Mouse (Mus musculus): ENCODE measurements around the gene Smg6. TPM values are rescaled to one million over a fixed set of nuclear protein-coding genes. Genes with fewer than 3 reads are reported as not detected.
A peak's percentile ranks its signal among the peaks of the same experiment; 100 is the strongest.

Gene Smg6
- polyA plus RNA-seq, 1 experiment from 2014 or later: 10.6 TPM

- Histone ChIP-seq H3K27me3 (ENCODE audit: control insufficient read depth, insufficient read depth, low read length) (no peaks in the 10 kb centered on the region), H3K27ac (replicated peaks in 1 of 2; ENCODE audit: control insufficient read depth in 1 of 2, insufficient read depth in 1 of 2, low read depth in 2 of 2, low read length in 2 of 2) (no peak overlapping the region), H3K9ac (ENCODE audit: low read length) (no peak overlapping the region), H3K4me1 (ENCODE audit: control insufficient read depth in 2 of 2, insufficient read depth in 2 of 2, low read length in 2 of 2) (peaks cover 0 to 13% of the 10 kb centered on the region in 2 experiments; a peak in 2 of 4 replicates), H3K36me3 (ENCODE audit: control insufficient read depth, insufficient read depth, low read length) (peaks cover 57% of the 10 kb centered on the region), H3K4me2 (ENCODE audit: low read length) (no peak overlapping the region), H3K4me3 (ENCODE audit: control insufficient read depth in 1 of 2, insufficient read depth in 1 of 2, low read depth in 1 of 2, low read length in 2 of 2) (no peak overlapping the region), H3K9me3 (ENCODE audit: control insufficient read depth, low read length) (no peaks in the 10 kb centered on the region)
- no peak for ATAC-seq (ENCODE audit: insufficient number of reproducible peaks, insufficient read depth, low FRiP score, low read depth)
- WGBS: 93% methylated on average over 7 of the region's 7 CpGs
Measured at GRCm38 (mm10) chr11:74930391-74930790, 4.8 kb downstream of the Smg6 start.

- Histone ChIP-seq H3K4me3 (ENCODE audit: control insufficient read depth in 1 of 2, insufficient read depth in 1 of 2, low read depth in 1 of 2, low read length in 2 of 2) (no peak overlapping the region), H3K27ac (replicated peaks in 1 of 2; ENCODE audit: control insufficient read depth in 1 of 2, insufficient read depth in 1 of 2, low read depth in 2 of 2, low read length in 2 of 2) (no peak overlapping the region), H3K4me2 (ENCODE audit: low read length) (no peak overlapping the region), H3K36me3 (ENCODE audit: control insufficient read depth, insufficient read depth, low read length) (peaks cover 68% of the 10 kb centered on the region), H3K4me1 (ENCODE audit: control insufficient read depth in 2 of 2, insufficient read depth in 2 of 2, low read length in 2 of 2) (no peaks in the 10 kb centered on the region), H3K9ac (ENCODE audit: low read length) (no peak overlapping the region), H3K9me3 (ENCODE audit: control insufficient read depth, low read length) (no peaks in the 10 kb centered on the region), H3K27me3 (ENCODE audit: control insufficient read depth, insufficient read depth, low read length) (no peaks in the 10 kb centered on the region)
- ATAC-seq (ENCODE audit: insufficient number of reproducible peaks, insufficient read depth, low FRiP score, low read depth): 0 out of 2 replicates have a peak, but pooled peaks have one; percentile 17
- 70% methylated on average over 3 of the region's 3 CpGs for WGBS
Measured at GRCm38 (mm10) chr11:74946348-74946747, 20.7 kb downstream of the Smg6 start.

- Histone ChIP-seq H3K4me2 (ENCODE audit: low read length) (no peak overlapping the region), H3K4me1 (ENCODE audit: control insufficient read depth in 2 of 2, insufficient read depth in 2 of 2, low read length in 2 of 2) (peaks cover 0 to 4% of the 10 kb centered on the region in 2 experiments; a peak in 1 of 4 replicates), H3K9ac (ENCODE audit: low read length) (no peak overlapping the region), H3K27me3 (ENCODE audit: control insufficient read depth, insufficient read depth, low read length) (no peaks in the 10 kb centered on the region), H3K27ac (replicated peaks in 1 of 2; ENCODE audit: control insufficient read depth in 1 of 2, insufficient read depth in 1 of 2, low read depth in 2 of 2, low read length in 2 of 2) (no peak overlapping the region), H3K9me3 (ENCODE audit: control insufficient read depth, low read length) (no peaks in the 10 kb centered on the region), H3K36me3 (ENCODE audit: control insufficient read depth, insufficient read depth, low read length) (peaks cover 43% of the 10 kb centered on the region), H3K4me3 (ENCODE audit: control insufficient read depth in 1 of 2, insufficient read depth in 1 of 2, low read depth in 1 of 2, low read length in 2 of 2) (no peak overlapping the region)
- no peak for ATAC-seq (ENCODE audit: insufficient number of reproducible peaks, insufficient read depth, low FRiP score, low read depth)
Measured at GRCm38 (mm10) chr11:74954901-74955300, 29.3 kb downstream of the Smg6 start.

- Histone ChIP-seq H3K4me1 (ENCODE audit: control insufficient read depth in 2 of 2, insufficient read depth in 2 of 2, low read length in 2 of 2) (peaks cover 0 to 5% of the 10 kb centered on the region in 2 experiments; a peak in 1 of 4 replicates), H3K36me3 (ENCODE audit: control insufficient read depth, insufficient read depth, low read length) (peaks cover 37% of the 10 kb centered on the region), H3K4me2 (ENCODE audit: low read length) (no peak overlapping the region), H3K27ac (replicated peaks in 1 of 2; ENCODE audit: control insufficient read depth in 1 of 2, insufficient read depth in 1 of 2, low read depth in 2 of 2, low read length in 2 of 2) (no peak overlapping the region), H3K27me3 (ENCODE audit: control insufficient read depth, insufficient read depth, low read length) (no peaks in the 10 kb centered on the region), H3K4me3 (ENCODE audit: control insufficient read depth in 1 of 2, insufficient read depth in 1 of 2, low read depth in 1 of 2, low read length in 2 of 2) (no peak overlapping the region), H3K9ac (ENCODE audit: low read length) (no peak overlapping the region), H3K9me3 (ENCODE audit: control insufficient read depth, low read length) (no peaks in the 10 kb centered on the region)
- ATAC-seq (ENCODE audit: insufficient number of reproducible peaks, insufficient read depth, low FRiP score, low read depth): no peak
Measured at GRCm38 (mm10) chr11:74956006-74956405, 30.4 kb downstream of the Smg6 start.

GRCm38 (mm10) chr11:74957600-74957999 lies 32.0 kb downstream of the Smg6 start:
- no peak overlapping the region for H3K9ac ChIP-seq (ENCODE audit: low read length)
- H3K4me2 ChIP-seq (ENCODE audit: low read length): no peak overlapping the region
- H3K36me3 ChIP-seq (ENCODE audit: control insufficient read depth, insufficient read depth, low read length): peaks cover 30% of the 10 kb centered on the region
- no peak overlapping the region for H3K27ac ChIP-seq (replicated peaks in 1 of 2; ENCODE audit: control insufficient read depth in 1 of 2, insufficient read depth in 1 of 2, low read depth in 2 of 2, low read length in 2 of 2)
- H3K4me3 ChIP-seq (ENCODE audit: control insufficient read depth in 1 of 2, insufficient read depth in 1 of 2, low read depth in 1 of 2, low read length in 2 of 2): no peak overlapping the region
- peaks cover 0 to 5% of the 10 kb centered on the region in 2 experiments; a peak in 1 of 4 replicates for H3K4me1 ChIP-seq (ENCODE audit: control insufficient read depth in 2 of 2, insufficient read depth in 2 of 2, low read length in 2 of 2)
- no peak for ATAC-seq (ENCODE audit: insufficient number of reproducible peaks, insufficient read depth, low FRiP score, low read depth)
- no peaks in the 10 kb centered on the region for H3K9me3 ChIP-seq (ENCODE audit: control insufficient read depth, low read length)
- no peaks in the 10 kb centered on the region for H3K27me3 ChIP-seq (ENCODE audit: control insufficient read depth, insufficient read depth, low read length)
- WGBS: 94% methylated on average over 2 of the region's 2 CpGs

GRCm38 (mm10) chr11:74959501-74959900 lies 33.9 kb downstream of the Smg6 start:
- Histone ChIP-seq H3K27me3 (ENCODE audit: control insufficient read depth, insufficient read depth, low read length) (no peaks in the 10 kb centered on the region), H3K4me1 (ENCODE audit: control insufficient read depth in 2 of 2, insufficient read depth in 2 of 2, low read length in 2 of 2) (peaks cover 0 to 11% of the 10 kb centered on the region in 2 experiments; a peak in 2 of 4 replicates), H3K36me3 (ENCODE audit: control insufficient read depth, insufficient read depth, low read length) (peaks cover 19% of the 10 kb centered on the region), H3K9me3 (ENCODE audit: control insufficient read depth, low read length) (no peaks in the 10 kb centered on the region), H3K9ac (ENCODE audit: low read length) (no peak overlapping the region), H3K4me2 (ENCODE audit: low read length) (no peak overlapping the region), H3K27ac (replicated peaks in 1 of 2; ENCODE audit: control insufficient read depth in 1 of 2, insufficient read depth in 1 of 2, low read depth in 2 of 2, low read length in 2 of 2) (no peak overlapping the region), H3K4me3 (ENCODE audit: control insufficient read depth in 1 of 2, insufficient read depth in 1 of 2, low read depth in 1 of 2, low read length in 2 of 2) (no peak overlapping the region)
- ATAC-seq (ENCODE audit: insufficient number of reproducible peaks, insufficient read depth, low FRiP score, low read depth): no peak
- WGBS: 76% methylated on average over 2 of the region's 2 CpGs

- 88% methylated on average over 9 of the region's 9 CpGs for WGBS
- Histone ChIP-seq H3K27me3 (ENCODE audit: control insufficient read depth, insufficient read depth, low read length) (no peaks in the 10 kb centered on the region), H3K4me3 (ENCODE audit: control insufficient read depth in 1 of 2, insufficient read depth in 1 of 2, low read depth in 1 of 2, low read length in 2 of 2) (no peak overlapping the region), H3K36me3 (ENCODE audit: control insufficient read depth, insufficient read depth, low read length) (peaks cover 17% of the 10 kb centered on the region), H3K9ac (ENCODE audit: low read length) (no peak overlapping the region), H3K9me3 (ENCODE audit: control insufficient read depth, low read length) (no peaks in the 10 kb centered on the region), H3K4me2 (ENCODE audit: low read length) (no peak overlapping the region), H3K27ac (replicated peaks in 1 of 2; ENCODE audit: control insufficient read depth in 1 of 2, insufficient read depth in 1 of 2, low read depth in 2 of 2, low read length in 2 of 2) (no peak overlapping the region), H3K4me1 (ENCODE audit: control insufficient read depth in 2 of 2, insufficient read depth in 2 of 2, low read length in 2 of 2) (peaks cover 0 to 11% of the 10 kb centered on the region in 2 experiments; a peak in 2 of 4 replicates)
- ATAC-seq (ENCODE audit: insufficient number of reproducible peaks, insufficient read depth, low FRiP score, low read depth): no peak
Measured at GRCm38 (mm10) chr11:74960031-74960551, 34.5 kb downstream of the Smg6 start.

GRCm38 (mm10) chr11:74961953-74962352 lies 36.3 kb downstream of the Smg6 start:
- no peak overlapping the region for H3K4me2 ChIP-seq (ENCODE audit: low read length)
- H3K27ac ChIP-seq (replicated peaks in 1 of 2; ENCODE audit: control insufficient read depth in 1 of 2, insufficient read depth in 1 of 2, low read depth in 2 of 2, low read length in 2 of 2): no peak overlapping the region
- H3K36me3 ChIP-seq (ENCODE audit: control insufficient read depth, insufficient read depth, low read length): peaks cover 15% of the 10 kb centered on the region
- H3K9me3 ChIP-seq (ENCODE audit: control insufficient read depth, low read length): no peaks in the 10 kb centered on the region
- no peak overlapping the region for H3K9ac ChIP-seq (ENCODE audit: low read length)
- no peaks in the 10 kb centered on the region for H3K27me3 ChIP-seq (ENCODE audit: control insufficient read depth, insufficient read depth, low read length)
- no peak for ATAC-seq (ENCODE audit: insufficient number of reproducible peaks, insufficient read depth, low FRiP score, low read depth)
- no peak overlapping the region for H3K4me3 ChIP-seq (ENCODE audit: control insufficient read depth in 1 of 2, insufficient read depth in 1 of 2, low read depth in 1 of 2, low read length in 2 of 2)
- peaks cover 0 to 11% of the 10 kb centered on the region in 2 experiments; a peak in 2 of 4 replicates for H3K4me1 ChIP-seq (ENCODE audit: control insufficient read depth in 2 of 2, insufficient read depth in 2 of 2, low read length in 2 of 2)

Measured in heart, embryonic 14.5 days (tissue).